Mouse (Mus musculus) lung, postnatal 10 days (tissue): ENCODE data around the gene Eif3f.

Source experiments
- DNase-seq: peaks from one replicate; pipeline ENCODE4 v3.0.0; 2021

The Eif3f gene

DNA sequence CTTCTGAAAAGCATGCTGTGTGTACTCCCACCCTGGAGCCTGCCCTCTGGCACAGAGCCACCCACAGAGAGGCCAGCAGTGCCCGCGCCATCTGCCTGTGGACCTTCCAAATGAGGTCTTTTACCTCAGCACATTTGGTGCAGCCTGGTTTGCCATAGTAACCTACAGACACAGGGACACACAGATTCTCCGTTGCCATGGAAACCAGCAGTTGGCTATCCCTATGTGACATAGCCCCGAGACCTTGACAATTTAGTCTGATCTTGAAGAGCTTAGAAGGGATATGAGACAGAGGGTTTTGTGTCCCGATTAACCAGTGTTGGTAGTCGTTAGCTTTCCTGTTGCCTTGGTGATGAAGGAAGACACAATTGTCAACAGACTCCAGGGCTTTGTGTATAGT lies 38.1 kb downstream of the Eif3f start:
- DNase-seq: no peak

DNA sequence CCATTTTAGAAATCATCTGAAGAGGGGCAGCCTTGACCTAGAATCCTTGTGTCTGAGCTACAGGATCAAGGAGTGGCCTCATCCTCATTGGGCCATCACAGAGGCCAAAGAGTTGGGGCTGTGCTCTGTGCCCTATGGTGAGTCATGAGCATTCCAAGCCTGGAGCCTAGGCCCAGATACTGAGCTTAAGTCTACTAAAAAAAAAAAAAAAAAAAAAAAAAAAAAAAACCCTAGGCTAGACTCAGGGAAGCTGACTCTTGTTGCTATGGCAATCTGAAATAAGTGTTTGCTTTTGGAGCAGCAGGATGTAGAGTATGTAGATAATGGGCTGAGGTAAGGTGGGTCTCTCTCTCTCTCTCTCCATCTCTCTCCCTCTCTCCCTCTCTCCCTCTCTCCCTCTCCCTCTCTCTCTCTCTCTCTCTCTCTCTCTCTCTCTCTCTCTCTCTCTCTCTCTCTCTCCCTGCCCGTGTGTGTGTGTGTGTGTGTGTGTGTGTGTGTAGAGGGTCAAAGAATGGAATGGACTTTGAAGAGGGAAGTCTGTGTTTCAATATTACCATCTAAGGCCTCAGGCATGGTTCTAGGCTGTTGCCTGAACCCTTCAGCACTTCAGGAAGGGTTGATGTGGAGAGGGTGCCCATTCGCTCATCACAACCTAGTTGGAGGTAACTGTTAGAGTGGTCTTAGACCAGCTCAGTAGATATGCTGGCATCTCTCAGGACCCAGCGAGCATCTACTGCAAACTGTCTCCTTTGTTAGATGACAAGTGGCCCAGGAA lies 51.9 kb downstream of the Eif3f start:
- DNase-seq: no peak

DNA sequence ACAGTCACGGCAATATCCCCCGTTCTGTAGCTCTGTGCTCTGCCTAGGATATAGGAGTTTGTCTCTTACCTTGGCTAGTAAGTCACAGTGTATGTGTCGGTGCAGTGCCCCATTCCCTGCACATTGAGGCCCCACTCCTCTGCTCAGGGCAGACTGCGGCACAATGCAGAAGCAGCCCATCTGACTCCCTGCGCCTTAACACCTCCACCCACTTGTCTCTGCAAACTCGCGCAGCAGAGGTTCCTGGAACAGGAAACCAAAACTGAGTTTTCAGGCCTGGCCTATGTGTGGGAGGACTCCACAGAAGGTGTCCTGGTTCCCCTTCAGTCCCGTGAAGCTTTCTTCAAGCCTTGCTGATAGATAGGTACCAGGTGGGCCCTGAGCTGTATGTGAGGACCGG lies 57.0 kb downstream of the Eif3f start:
- DNase-seq: no peak
